Mouse (Mus musculus) thymus, adult 2 months (tissue): ENCODE data around the gene Pdcd4. TPM values are rescaled to one million over a fixed set of nuclear protein-coding genes. Genes with fewer than 3 reads are reported as not detected.
A peak's percentile ranks its signal among the peaks of the same experiment; 100 is the strongest.

Experiments
- DNase-seq: peaks from one replicate; pipeline ENCODE4 v3.0.0; 2021
- H3K27ac ChIP-seq: fragments of 200-500 bp; 2 replicates; pipeline ENCODE4 v1.5.1; 2012; ENCODE audit warnings: low read length, control low read depth; ENCODE audit not compliant: control insufficient read depth, insufficient read depth
- H3K27me3 ChIP-seq: fragments of 200-500 bp; 2 replicates; pipeline ENCODE4 v1.6.1; 2012; ENCODE audit warnings: mild to moderate bottlenecking, low read length, moderate library complexity, mixed read lengths; ENCODE audit not compliant: control insufficient read depth, insufficient read depth
- H3K36me3 ChIP-seq: fragments of 200-500 bp; 2 replicates; pipeline ENCODE4 v1.6.1; 2012; ENCODE audit warnings: mild to moderate bottlenecking, low read length, moderate library complexity; ENCODE audit not compliant: control insufficient read depth, insufficient read depth
- H3K4me1 ChIP-seq: fragments of 200-500 bp; replicated peaks from 2 replicates; pipeline ENCODE4 v1.6.1; 2012; ENCODE audit warnings: low read length; ENCODE audit not compliant: control insufficient read depth, insufficient read depth
- H3K4me3 ChIP-seq: fragments of 200-500 bp; 2 replicates; pipeline ENCODE4 v1.5.1; 2012; ENCODE audit warnings: mild to moderate bottlenecking, low read length, control low read depth, moderate library complexity; ENCODE audit not compliant: control insufficient read depth, insufficient read depth
- CTCF ChIP-seq: fragments of 200-500 bp; IDR thresholded peaks from 2 replicates; pipeline ENCODE4 v1.5.1; 2012; ENCODE audit warnings: mild to moderate bottlenecking, control low read depth, low read length, moderate library complexity, borderline replicate concordance; ENCODE audit not compliant: control insufficient read depth, poor library complexity, insufficient read depth; ENCODE audit errors: extremely low read depth
- POLR2A ChIP-seq: fragments of 200-500 bp; IDR thresholded peaks from 2 replicates; pipeline ENCODE4 v1.6.1; 2012; ENCODE audit warnings: mild to moderate bottlenecking, low read length, control low read depth, moderate library complexity; ENCODE audit not compliant: control insufficient read depth, poor library complexity, insufficient read depth; ENCODE audit errors: extremely low read depth
- WGBS: fragments of 180-500 bp; shearing (Covaris S2); methylation state at CpG from one replicate; pipeline ENCODE4 v1.1.7; 2018; 5-methylcytosine and 5-hydroxymethylcytosine counted together
- polyA plus RNA-seq: library from polyadenylated mRNA; depleted of rRNA; stranded (reverse); fragments of >200 nt; gene quantifications from 2 replicates; pipeline ENCODE4 v1.2.3, GENCODE M21; 2012

Gene Pdcd4
- polyA plus RNA-seq, 1 experiment: 18.2 TPM

DNA sequence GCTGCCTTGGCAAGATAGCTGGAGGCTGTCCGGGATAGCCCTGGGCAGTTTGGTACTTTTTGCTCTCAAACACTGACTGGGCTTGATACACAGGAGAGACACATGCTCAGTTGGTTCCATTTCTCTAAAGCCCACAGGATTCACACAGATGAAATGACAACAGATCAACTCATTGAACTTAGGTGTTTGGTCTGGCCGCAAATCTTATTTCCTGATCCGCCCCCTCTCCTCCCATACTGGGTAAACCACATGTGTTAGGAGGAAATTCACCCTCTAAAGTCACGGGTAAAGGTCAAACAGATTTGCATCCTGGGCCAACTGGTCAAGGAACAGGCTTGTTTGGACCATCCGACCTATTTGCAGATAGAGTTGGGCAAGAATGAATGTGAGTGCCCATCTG, 2.5 kb upstream of the Pdcd4 start:
- Histone ChIP-seq H3K4me1 (peaks cover 70% of the 10 kb centered on the region), H3K4me3 (no peak overlapping the region), H3K36me3 (no peaks in the 10 kb centered on the region), H3K27ac (peak overlapping the region; percentile 44; the same call in 1 of the 2 replicates), H3K27me3 (no peaks in the 10 kb centered on the region)
- TF ChIP-seq CTCF: no peak
- TF ChIP-seq POLR2A: no peak
- WGBS: 11% methylated on average over 5 of the region's 5 CpGs
- DNase-seq: peak; percentile 50

DNA sequence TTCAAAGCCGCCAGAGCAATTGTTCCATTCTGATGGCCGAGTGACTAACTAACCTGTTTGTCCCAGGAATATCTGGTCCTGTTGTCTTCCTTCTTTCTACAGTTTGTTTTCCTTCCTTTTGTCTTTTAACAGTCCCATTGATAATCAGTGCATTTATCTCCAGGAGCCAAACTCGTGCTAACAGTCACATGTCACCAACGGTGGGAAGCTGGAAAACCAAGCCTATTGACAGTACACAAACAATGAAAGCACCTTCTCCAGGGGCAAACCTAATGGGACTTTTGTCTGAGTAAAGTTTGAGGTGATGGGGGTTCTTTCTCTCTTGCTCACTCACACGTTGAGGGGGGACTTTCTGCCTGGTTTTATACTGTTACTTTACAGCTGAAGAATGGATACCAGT, 1.8 kb upstream of the Pdcd4 start:
- 84% methylated on average over 5 of the region's 5 CpGs for WGBS
- TF ChIP-seq CTCF: no peak
- TF ChIP-seq POLR2A: no peak
- H3K4me1 ChIP-seq: peaks cover 77% of the 10 kb centered on the region

DNA sequence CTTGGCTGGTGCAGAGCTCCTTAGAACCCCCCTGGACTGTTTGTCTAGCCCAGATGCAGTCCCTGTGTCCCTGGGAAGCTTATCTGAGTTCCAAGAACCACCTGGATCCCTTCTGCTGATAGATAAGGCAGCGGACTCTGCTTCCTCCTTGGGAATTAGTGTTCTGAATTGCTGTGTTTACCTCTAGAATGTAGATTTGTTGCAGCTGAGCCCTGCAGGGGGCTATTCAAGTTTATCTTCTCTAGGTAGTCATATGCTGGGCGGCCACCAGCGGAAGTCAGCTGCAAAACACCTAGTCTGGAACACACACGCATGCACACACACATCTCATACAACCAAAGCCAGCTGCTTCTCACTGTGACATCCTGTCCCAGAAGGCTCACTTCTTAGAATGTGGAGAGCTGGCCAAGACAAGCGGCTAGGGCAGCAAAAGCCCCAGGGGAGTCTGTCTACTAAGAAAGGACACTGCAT, 1.2 kb upstream of the Pdcd4 start:
- no peak overlapping the region for H3K4me3 ChIP-seq
- peak; percentile 81 for DNase-seq
- H3K27me3 ChIP-seq: no peaks in the 10 kb centered on the region
- no peak for TF ChIP-seq POLR2A
- H3K36me3 ChIP-seq: no peaks in the 10 kb centered on the region
- WGBS: 21% methylated on average over 5 of the region's 5 CpGs
- peak overlapping the region; percentile 96 for H3K27ac ChIP-seq
- peaks cover 73% of the 10 kb centered on the region for H3K4me1 ChIP-seq

More for the DNA sequence above, 1.8 kb upstream of the Pdcd4 start:
- Histone ChIP-seq H3K36me3 (no peaks in the 10 kb centered on the region), H3K27me3 (no peaks in the 10 kb centered on the region), H3K27ac (peak overlapping the region; percentile 96), H3K4me3 (no peak overlapping the region)
- no peak for DNase-seq

- H3K4me3 ChIP-seq: no peak overlapping the region
- H3K4me1 ChIP-seq: peaks cover 72% of the 10 kb centered on the region
- no peaks in the 10 kb centered on the region for H3K27me3 ChIP-seq
- 39% methylated on average over 2 of the region's 2 CpGs for WGBS
- H3K36me3 ChIP-seq: no peaks in the 10 kb centered on the region
- DNase-seq: peak; percentile 23
- peak overlapping the region; percentile 96 for H3K27ac ChIP-seq
- TF ChIP-seq CTCF (no peak), POLR2A (no peak)
Observed at GRCm38 (mm10) chr19:53891569-53891968, 462 bp upstream of the Pdcd4 start.

DNA sequence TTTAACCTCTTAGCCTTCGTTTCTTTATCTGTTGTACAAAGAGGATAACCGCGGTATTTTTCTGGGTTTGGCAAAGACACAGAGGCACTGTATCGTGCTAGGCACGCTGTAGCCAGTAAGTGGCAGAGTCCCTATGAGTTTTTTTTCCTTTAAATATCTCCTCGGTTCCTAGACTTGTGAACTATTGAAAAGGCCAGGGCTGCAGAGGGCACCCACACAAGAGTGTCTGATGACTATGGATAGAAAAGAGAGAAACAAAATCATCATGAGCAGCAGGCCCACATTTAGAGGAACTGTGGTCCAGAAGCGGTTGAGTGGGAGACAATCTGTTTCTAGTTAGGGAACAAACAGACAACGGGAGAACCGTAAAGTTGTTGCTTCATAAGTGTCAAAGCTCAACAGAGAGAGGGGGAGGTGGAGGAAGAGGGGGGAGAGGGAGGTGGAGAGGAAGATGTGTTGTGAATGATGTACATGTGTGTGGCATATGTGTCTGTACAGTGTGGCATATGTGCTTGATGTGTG, 868 bp downstream of the Pdcd4 start:
- DNase-seq: peak; percentile 26
- H3K4me3 ChIP-seq: no peak overlapping the region
- peak overlapping the region; percentile 96 for H3K27ac ChIP-seq
- H3K36me3 ChIP-seq: no peaks in the 10 kb centered on the region
- 28% methylated on average over 9 of the region's 9 CpGs for WGBS
- H3K27me3 ChIP-seq: no peaks in the 10 kb centered on the region
- no peak for TF ChIP-seq CTCF
- no peak for TF ChIP-seq POLR2A
- peaks cover 61% of the 10 kb centered on the region for H3K4me1 ChIP-seq

DNA sequence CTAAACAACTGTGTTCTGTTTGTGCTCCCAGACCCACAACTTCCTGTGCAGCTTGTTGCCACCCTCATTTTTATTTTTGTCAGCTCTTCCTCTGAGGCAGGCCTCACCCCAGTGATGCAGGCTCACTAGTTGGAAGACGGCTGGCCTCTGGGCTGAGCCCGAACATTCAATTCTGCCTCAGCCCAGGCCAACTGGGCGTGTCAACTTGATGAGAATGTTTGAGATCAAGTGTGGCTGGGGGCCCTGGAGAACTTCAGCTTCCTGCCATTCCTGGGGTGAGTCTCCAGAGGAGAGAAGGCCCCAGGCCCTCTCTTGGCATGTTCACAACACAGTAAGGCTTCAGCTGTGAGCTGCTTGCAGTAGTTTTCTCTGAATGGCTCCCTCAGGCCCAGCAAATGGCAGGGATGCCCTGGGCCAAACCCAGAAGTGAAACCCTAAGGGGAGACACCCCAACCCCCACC, 1.7 kb downstream of the Pdcd4 start:
- Histone ChIP-seq H3K4me1 (peaks cover 64% of the 10 kb centered on the region), H3K27me3 (no peaks in the 10 kb centered on the region), H3K36me3 (no peaks in the 10 kb centered on the region), H3K4me3 (peak overlapping the region; percentile 41), H3K27ac (peak overlapping the region; percentile 96)
- DNase-seq: peak; percentile 75
- TF ChIP-seq POLR2A (peak; percentile 77; the same call in 1 of the 2 replicates), CTCF (no peak)
- 15% methylated on average over 3 of the region's 3 CpGs for WGBS
